Mouse (Mus musculus) intestine, embryonic 15.5 days (tissue): ENCODE measurements around the gene Brms1. TPM values are rescaled to one million over a fixed set of nuclear protein-coding genes. Genes with fewer than 3 reads are reported as not detected.

ENCODE experiments used
- ATAC-seq: fragments of 200-750 bp; cut with Nextera tagmentation; 2 replicates; pipeline ENCODE4 v1.8.0; 2017; ENCODE audit warnings: moderate TSS enrichment, moderate library complexity
- H3K27ac ChIP-seq: fragments of 300-500 bp; sonication (generic); 2 replicates; pipeline ENCODE4 v1.5.1; 2015; ENCODE audit warnings: mild to moderate bottlenecking, inconsistent platforms
- H3K27me3 ChIP-seq: fragments of 300-500 bp; sonication (generic); replicated peaks from 2 replicates; pipeline ENCODE4 v1.6.1; 2015; ENCODE audit warnings: inconsistent platforms
- H3K36me3 ChIP-seq: fragments of 300-500 bp; sonication (generic); 2 replicates; pipeline ENCODE4 v1.6.1; 2015; ENCODE audit warnings: inconsistent platforms
- H3K4me1 ChIP-seq: fragments of 300-500 bp; sonication (generic); replicated peaks from 2 replicates; pipeline ENCODE4 v1.6.1; 2015; ENCODE audit warnings: inconsistent platforms
- H3K4me2 ChIP-seq: fragments of 300-500 bp; sonication (generic); replicated peaks from 2 replicates; pipeline ENCODE4 v1.6.1; 2015; ENCODE audit warnings: mild to moderate bottlenecking, inconsistent platforms
- H3K4me3 ChIP-seq: fragments of 300-500 bp; sonication (generic); replicated peaks from 2 replicates; pipeline ENCODE4 v1.5.1; 2015; ENCODE audit warnings: inconsistent platforms
- H3K9ac ChIP-seq: fragments of 300-500 bp; sonication (generic); 2 replicates; pipeline ENCODE4 v1.6.1; 2015; ENCODE audit warnings: inconsistent platforms
- H3K9me3 ChIP-seq: fragments of 300-500 bp; sonication (generic); 2 replicates; pipeline ENCODE4 v1.6.1; 2016; ENCODE audit warnings: inconsistent platforms
- WGBS: fragments of 180-500 bp; shearing (Covaris S2); methylation state at CpG from one replicate; pipeline ENCODE4 v1.1.7; 2015; 5-methylcytosine and 5-hydroxymethylcytosine counted together
- polyA plus RNA-seq: library from polyadenylated mRNA; unstranded; fragments of >200 nt; fragmentation: Nextera tagmentation; extraction: Ambion mirVana; gene quantifications from 2 replicates; pipeline ENCODE4 v1.2.1, GENCODE M21; 2015

Brms1 gene
- polyA plus RNA-seq, 1 experiment from 2014 or later: 37.5 TPM

GRCm38 (mm10) chr19:5069978-5070377, 28.8 kb downstream of the Brms1 start:
- Histone ChIP-seq H3K9me3 (no peaks in the 10 kb centered on the region), H3K4me3 (peak overlapping the region; percentile 55), H3K4me2 (peak overlapping the region; percentile 90), H3K27ac (peak overlapping the region; percentile 88; the same call in 1 of the 2 replicates), H3K27me3 (peaks cover 21% of the 10 kb centered on the region), H3K9ac (peak overlapping the region; percentile 28), H3K4me1 (peaks cover 62% of the 10 kb centered on the region), H3K36me3 (no peaks in the 10 kb centered on the region)
- 70% methylated on average over 7 of the region's 7 CpGs for WGBS
- no peak for ATAC-seq

GRCm38 (mm10) chr19:5071077-5071476, 29.9 kb downstream of the Brms1 start:
- peak overlapping the region; percentile 90 for H3K4me2 ChIP-seq
- peaks cover 21% of the 10 kb centered on the region for H3K27me3 ChIP-seq
- no peaks in the 10 kb centered on the region for H3K9me3 ChIP-seq
- H3K27ac ChIP-seq: peak overlapping the region; percentile 88
- peaks cover 57% of the 10 kb centered on the region for H3K4me1 ChIP-seq
- peak overlapping the region; percentile 55 for H3K4me3 ChIP-seq
- whole genome bisulfite sequencing: 9% methylated on average over 11 of the region's 11 CpGs
- no peaks in the 10 kb centered on the region for H3K36me3 ChIP-seq
- ATAC-seq: no peak
- H3K9ac ChIP-seq: peak overlapping the region; percentile 48

GRCm38 (mm10) chr19:5071545-5072369, 30.6 kb downstream of the Brms1 start:
- Histone ChIP-seq H3K27ac (peak overlapping the region; percentile 88), H3K4me3 (peak overlapping the region; percentile 55), H3K4me1 (peaks cover 56% of the 10 kb centered on the region), H3K27me3 (peaks cover 21% of the 10 kb centered on the region), H3K9ac (peak overlapping the region; percentile 48), H3K9me3 (no peaks in the 10 kb centered on the region), H3K36me3 (no peaks in the 10 kb centered on the region), H3K4me2 (peak overlapping the region; percentile 90)
- 2% methylated on average over 40 of the region's 40 CpGs for WGBS
- peak; percentile 90 for ATAC-seq

GRCm38 (mm10) chr19:5072389-5073019, 31.4 kb downstream of the Brms1 start:
- H3K4me2 ChIP-seq: peak overlapping the region; percentile 90
- H3K4me1 ChIP-seq: peaks cover 49% of the 10 kb centered on the region
- 2% methylated on average over 20 of the region's 20 CpGs for WGBS
- no peaks in the 10 kb centered on the region for H3K9me3 ChIP-seq
- peak; percentile 36 for ATAC-seq
- H3K9ac ChIP-seq: no peak overlapping the region
- peaks cover 21% of the 10 kb centered on the region for H3K27me3 ChIP-seq
- peak overlapping the region; percentile 55 for H3K4me3 ChIP-seq
- H3K36me3 ChIP-seq: no peaks in the 10 kb centered on the region
- peak overlapping the region; percentile 88 for H3K27ac ChIP-seq

GRCm38 (mm10) chr19:5073028-5073427, 31.9 kb downstream of the Brms1 start:
- H3K9ac ChIP-seq: no peak overlapping the region
- peaks cover 45% of the 10 kb centered on the region for H3K4me1 ChIP-seq
- 2% methylated on average over 15 of the region's 15 CpGs for WGBS
- ATAC-seq: no peak; the same call in 1 of the 2 replicates
- H3K4me3 ChIP-seq: peak overlapping the region; percentile 55
- peak overlapping the region; percentile 90 for H3K4me2 ChIP-seq
- peaks cover 18% of the 10 kb centered on the region for H3K27me3 ChIP-seq
- H3K36me3 ChIP-seq: no peaks in the 10 kb centered on the region
- H3K9me3 ChIP-seq: no peaks in the 10 kb centered on the region
- no peak overlapping the region; the same call in 1 of the 2 replicates for H3K27ac ChIP-seq

- WGBS: 22% methylated on average over 5 of the region's 5 CpGs
- H3K27ac ChIP-seq: no peak overlapping the region
Observed at GRCm38 (mm10) chr19:5073518-5073917, 32.4 kb downstream of the Brms1 start.

GRCm38 (mm10) chr19:5079279-5079678, 38.1 kb downstream of the Brms1 start:
- Histone ChIP-seq H3K9ac (no peak overlapping the region), H3K4me3 (no peak overlapping the region), H3K4me1 (no peaks in the 10 kb centered on the region), H3K27ac (no peak overlapping the region), H3K9me3 (no peaks in the 10 kb centered on the region), H3K4me2 (no peak overlapping the region), H3K27me3 (peaks cover 41% of the 10 kb centered on the region), H3K36me3 (no peaks in the 10 kb centered on the region)
- no peak for ATAC-seq
- 95% methylated on average over 1 of the region's 1 CpGs for WGBS

More at GRCm38 (mm10) chr19:5073518-5073917, 32.4 kb downstream of the Brms1 start:
- no peak overlapping the region for H3K4me2 ChIP-seq
- H3K9me3 ChIP-seq: no peaks in the 10 kb centered on the region
- ATAC-seq: no peak
- peaks cover 41% of the 10 kb centered on the region for H3K4me1 ChIP-seq
- H3K9ac ChIP-seq: no peak overlapping the region
- H3K27me3 ChIP-seq: peaks cover 13% of the 10 kb centered on the region
- H3K36me3 ChIP-seq: no peaks in the 10 kb centered on the region
- H3K4me3 ChIP-seq: no peak overlapping the region

GRCm38 (mm10) chr19:5082005-5082404, 40.9 kb downstream of the Brms1 start:
- WGBS: 54% methylated on average over 18 of the region's 18 CpGs
- H3K36me3 ChIP-seq: no peaks in the 10 kb centered on the region
- H3K4me2 ChIP-seq: no peak overlapping the region
- H3K4me1 ChIP-seq: peaks cover 6% of the 10 kb centered on the region; the same call in 1 of the 2 replicates
- H3K9me3 ChIP-seq: no peaks in the 10 kb centered on the region
- H3K9ac ChIP-seq: no peak overlapping the region
- no peak overlapping the region for H3K4me3 ChIP-seq
- H3K27me3 ChIP-seq: peaks cover 63% of the 10 kb centered on the region
- ATAC-seq: no peak
- H3K27ac ChIP-seq: no peak overlapping the region

- Histone ChIP-seq H3K27ac (no peak overlapping the region), H3K9me3 (no peaks in the 10 kb centered on the region), H3K4me3 (no peak overlapping the region), H3K36me3 (no peaks in the 10 kb centered on the region), H3K4me1 (peaks cover 11% of the 10 kb centered on the region; the same call in 1 of the 2 replicates), H3K27me3 (peaks cover 63% of the 10 kb centered on the region), H3K9ac (no peak overlapping the region), H3K4me2 (no peak overlapping the region)
- 62% methylated on average over 24 of the region's 24 CpGs for WGBS
- ATAC-seq: no peak
Observed at GRCm38 (mm10) chr19:5082596-5082995, 41.4 kb downstream of the Brms1 start.

- H3K4me2 ChIP-seq: peak overlapping the region; percentile 89; the same call in 1 of the 2 replicates
- H3K27ac ChIP-seq: no peak overlapping the region
- H3K27me3 ChIP-seq: peaks cover 63% of the 10 kb centered on the region
- H3K36me3 ChIP-seq: no peaks in the 10 kb centered on the region
- ATAC-seq: no peak
- H3K4me1 ChIP-seq: peaks cover 17% of the 10 kb centered on the region
- WGBS: 63% methylated on average over 3 of the region's 3 CpGs
- no peak overlapping the region for H3K9ac ChIP-seq
- no peaks in the 10 kb centered on the region for H3K9me3 ChIP-seq
- peak overlapping the region; percentile 48; the same call in 1 of the 2 replicates for H3K4me3 ChIP-seq
Observed at GRCm38 (mm10) chr19:5083961-5084833, 43.0 kb downstream of the Brms1 start.

- no peak overlapping the region for H3K27ac ChIP-seq
- peak overlapping the region; percentile 48 for H3K4me3 ChIP-seq
- H3K4me2 ChIP-seq: peak overlapping the region; percentile 89
- H3K36me3 ChIP-seq: peaks cover 2% of the 10 kb centered on the region; the same call in 1 of the 2 replicates
- H3K27me3 ChIP-seq: peaks cover 63% of the 10 kb centered on the region
- peaks cover 23% of the 10 kb centered on the region for H3K4me1 ChIP-seq
- ATAC-seq: no peak
- peak overlapping the region; percentile 47; the same call in 1 of the 2 replicates for H3K9ac ChIP-seq
- 3% methylated on average over 15 of the region's 15 CpGs for WGBS
- no peaks in the 10 kb centered on the region for H3K9me3 ChIP-seq
Observed at GRCm38 (mm10) chr19:5084834-5085144, 43.6 kb downstream of the Brms1 start.
